Mouse (Mus musculus): Measurements from ENCODE around the gene Ptgs2. TPM values are rescaled to one million over a fixed set of nuclear protein-coding genes. Genes with fewer than 3 reads are reported as not detected.

Gene Ptgs2
- polyA plus RNA-seq (2015; fragmentation: Nextera tagmentation; extraction: Ambion mirVana): 0.35 and 0.71 TPM in 2 replicates

DNA sequence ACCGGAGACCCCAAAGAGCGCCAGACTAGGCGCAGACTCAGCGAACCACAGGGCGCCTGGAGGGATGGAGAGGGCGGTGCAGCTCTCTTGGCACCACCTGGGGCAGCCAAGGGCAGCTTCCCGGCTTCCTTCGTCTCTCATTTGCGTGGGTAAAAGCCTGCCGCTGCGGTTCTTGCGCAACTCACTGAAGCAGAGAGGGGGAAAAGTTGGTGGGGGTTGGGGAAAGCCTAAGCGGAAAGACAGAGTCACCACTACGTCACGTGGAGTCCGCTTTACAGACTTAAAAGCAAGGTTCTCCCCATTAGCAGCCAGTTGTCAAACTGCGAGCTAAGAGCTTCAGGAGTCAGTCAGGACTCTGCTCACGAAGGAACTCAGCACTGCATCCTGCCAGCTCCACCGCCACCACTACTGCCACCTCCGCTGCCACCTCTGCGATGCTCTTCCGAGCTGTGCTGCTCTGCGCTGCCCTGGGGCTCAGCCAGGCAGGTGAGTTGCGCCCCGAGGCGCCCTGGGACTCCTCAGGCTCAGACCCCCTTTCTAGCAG lies at the start of gene Ptgs2:
Gene Ptgs2, plus strand, starts transcription at position 242 of the 544 bp plus-strand sequence.
- Histone ChIP-seq H3K4me3 (replicated peaks) (peak within 1 kb of the TSS; percentile 45), H3K27me3 (no peaks in the 10 kb centered on the region), H3K4me2 (replicated peaks) (peak within 1 kb of the TSS; percentile 83), H3K4me1 (peaks cover 8% of the 10 kb centered on the region; the same call in 1 of the 2 replicates), H3K9ac (peak within 1 kb of the TSS; percentile 18; the same call in 1 of the 2 replicates), H3K27ac (replicated peaks) (0 out of 2 replicates have a peak within 1 kb of the TSS, but pooled peaks have one; percentile 6), H3K36me3 (no peaks in the 10 kb centered on the region), H3K9me3 (replicated peaks) (no peaks in the 10 kb centered on the region)
- ATAC-seq (ENCODE audit: insufficient number of reproducible peaks, low FRiP score, low TSS enrichment, low read depth): peak; percentile 84
- WGBS: under 1% methylated on average over 26 of the region's 26 CpGs

DNA sequence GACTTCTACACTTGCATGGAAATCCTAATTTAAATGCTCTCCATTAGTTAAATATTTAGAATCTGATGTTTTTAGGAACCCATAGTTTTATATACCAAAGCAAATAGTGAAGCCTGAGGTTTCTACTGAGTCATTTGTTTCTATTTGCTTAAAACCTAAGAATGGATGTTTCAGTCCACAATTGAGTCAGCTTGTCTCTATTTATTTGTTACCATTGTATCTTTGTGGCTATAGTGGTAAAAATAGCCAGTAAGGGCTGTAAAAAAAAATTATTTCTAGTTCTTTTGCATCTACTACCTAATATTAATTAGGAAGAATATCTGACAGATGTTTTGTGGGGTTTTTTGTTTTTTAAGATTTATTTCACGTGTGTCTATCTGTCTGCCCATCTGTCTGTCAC lies 49.6 kb upstream of the Ptgs2 start:
- ATAC-seq (ENCODE audit: insufficient number of reproducible peaks, low FRiP score, low TSS enrichment, low read depth): no peak
- Histone ChIP-seq H3K36me3 (no peaks in the 10 kb centered on the region), H3K4me3 (replicated peaks) (no peak overlapping the region), H3K27me3 (no peaks in the 10 kb centered on the region), H3K4me2 (replicated peaks) (no peak overlapping the region), H3K9me3 (replicated peaks) (no peaks in the 10 kb centered on the region), H3K4me1 (no peaks in the 10 kb centered on the region), H3K27ac (replicated peaks) (no peak overlapping the region), H3K9ac (no peak overlapping the region)
- 73% methylated on average over 1 of the region's 1 CpGs for WGBS

DNA sequence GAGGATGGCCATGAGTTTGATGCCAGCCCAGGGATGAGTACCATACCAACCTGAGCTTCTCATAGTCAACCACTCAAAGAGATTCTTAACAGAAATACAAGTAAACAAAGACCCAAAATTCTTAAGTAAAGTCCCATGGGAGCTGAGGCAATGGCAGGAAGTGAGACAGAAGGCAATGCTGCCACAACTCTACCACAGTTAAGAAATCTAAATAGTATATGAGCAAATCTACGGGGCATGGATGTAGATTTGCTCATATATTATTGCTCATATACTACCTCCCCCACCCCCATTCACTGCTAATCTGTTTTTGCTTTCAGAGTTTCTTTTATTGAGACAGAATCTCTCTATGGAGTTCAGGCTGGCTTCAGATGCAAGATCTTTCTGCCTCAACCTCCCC lies 34.1 kb upstream of the Ptgs2 start:
- Histone ChIP-seq H3K4me2 (replicated peaks) (no peak overlapping the region), H3K27ac (replicated peaks) (no peak overlapping the region), H3K9me3 (replicated peaks) (no peaks in the 10 kb centered on the region), H3K4me1 (no peaks in the 10 kb centered on the region), H3K27me3 (no peaks in the 10 kb centered on the region), H3K4me3 (replicated peaks) (no peak overlapping the region), H3K9ac (no peak overlapping the region), H3K36me3 (no peaks in the 10 kb centered on the region)
- WGBS: 88% methylated on average over 1 of the region's 1 CpGs
- no peak for ATAC-seq (ENCODE audit: insufficient number of reproducible peaks, low FRiP score, low TSS enrichment, low read depth)

DNA sequence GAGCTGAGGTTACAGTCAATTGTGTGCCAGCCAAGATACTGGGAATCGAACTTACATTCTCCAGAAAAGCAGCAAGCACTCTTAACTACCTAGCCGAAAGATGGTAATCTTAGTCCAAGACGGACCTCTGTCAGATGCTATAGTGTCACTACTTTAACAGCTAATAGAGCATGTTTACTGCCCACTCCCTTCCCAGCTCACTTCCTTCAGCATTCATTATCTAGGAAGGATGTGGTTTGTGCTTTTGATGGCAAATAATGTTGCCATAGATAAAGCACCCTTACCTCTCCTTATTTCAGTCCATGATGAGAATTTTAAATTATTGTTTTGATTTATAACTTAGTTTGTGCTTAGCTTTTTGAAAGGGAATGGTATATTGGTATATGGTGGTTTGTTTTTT lies 27.0 kb upstream of the Ptgs2 start:
- no peaks in the 10 kb centered on the region for H3K4me1 ChIP-seq
- 79% methylated on average over 3 of the region's 3 CpGs for WGBS
- no peak overlapping the region for H3K9ac ChIP-seq
- H3K9me3 ChIP-seq (replicated peaks): no peaks in the 10 kb centered on the region
- H3K27ac ChIP-seq (replicated peaks): no peak overlapping the region
- ATAC-seq (ENCODE audit: insufficient number of reproducible peaks, low FRiP score, low TSS enrichment, low read depth): no peak
- no peak overlapping the region for H3K4me2 ChIP-seq (replicated peaks)
- H3K4me3 ChIP-seq (replicated peaks): no peak overlapping the region
- no peaks in the 10 kb centered on the region for H3K27me3 ChIP-seq
- no peaks in the 10 kb centered on the region for H3K36me3 ChIP-seq

DNA sequence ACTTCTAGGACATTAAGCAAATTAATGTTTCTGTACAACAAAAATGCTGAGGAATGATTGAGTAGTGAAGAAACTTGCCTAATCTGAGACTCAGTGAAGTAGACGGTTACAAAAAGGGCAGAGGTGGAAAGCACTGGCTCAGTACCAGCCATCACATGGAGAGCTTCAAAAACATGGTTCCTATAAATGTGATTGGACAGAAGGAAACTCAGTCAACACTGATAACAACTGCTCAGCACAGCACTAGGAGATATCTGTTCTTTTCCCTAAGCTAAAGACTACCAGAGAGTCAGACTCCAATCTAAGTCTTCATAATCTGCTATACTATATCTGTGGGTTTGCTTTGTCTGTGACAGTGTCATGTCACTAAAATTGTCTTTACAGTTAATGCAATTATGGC lies 25.2 kb upstream of the Ptgs2 start:
- ATAC-seq (ENCODE audit: insufficient number of reproducible peaks, low FRiP score, low TSS enrichment, low read depth): no peak
- no peaks in the 10 kb centered on the region for H3K36me3 ChIP-seq
- no peak overlapping the region for H3K9ac ChIP-seq
- no peaks in the 10 kb centered on the region for H3K4me1 ChIP-seq
- no peaks in the 10 kb centered on the region for H3K9me3 ChIP-seq (replicated peaks)
- no peak overlapping the region for H3K4me2 ChIP-seq (replicated peaks)
- 79% methylated on average over 1 of the region's 1 CpGs for whole genome bisulfite sequencing
- H3K4me3 ChIP-seq (replicated peaks): no peak overlapping the region
- H3K27ac ChIP-seq (replicated peaks): no peak overlapping the region
- no peaks in the 10 kb centered on the region for H3K27me3 ChIP-seq

DNA sequence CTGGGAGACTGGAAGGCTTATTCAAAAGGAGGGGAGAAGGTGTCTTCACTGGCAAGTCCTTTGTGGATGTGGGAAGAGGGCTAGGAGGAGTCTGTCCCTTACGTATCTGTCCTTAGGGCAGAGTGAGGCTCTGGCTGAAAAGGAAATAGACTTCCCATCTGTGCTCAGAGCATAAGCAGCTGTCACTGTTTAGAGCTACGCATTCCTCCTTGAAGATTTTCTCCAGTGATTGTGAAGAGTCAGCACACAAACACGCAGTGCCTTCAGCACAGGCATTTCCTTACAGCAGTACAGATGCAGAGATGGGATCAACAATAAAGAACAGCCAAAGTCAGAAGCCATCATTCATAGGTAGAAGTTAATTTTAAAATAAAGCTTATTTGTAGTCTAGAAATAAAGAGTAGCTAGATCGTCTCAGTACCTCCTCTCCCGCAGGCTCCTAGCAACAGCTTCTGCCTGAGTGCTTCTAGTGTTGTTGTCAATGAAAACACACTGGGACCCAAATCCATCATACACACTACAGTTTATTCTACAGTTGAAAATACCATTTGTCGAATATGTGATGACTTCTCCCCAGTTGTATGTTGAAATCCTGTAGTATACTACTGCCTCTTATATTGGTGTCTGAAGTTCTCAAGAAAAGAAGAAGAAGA lies 10.7 kb upstream of the Ptgs2 start:
- Histone ChIP-seq H3K9ac (no peak overlapping the region), H3K4me1 (no peaks in the 10 kb centered on the region; the same call in 1 of the 2 replicates), H3K27me3 (no peaks in the 10 kb centered on the region), H3K4me3 (replicated peaks) (no peak overlapping the region), H3K36me3 (no peaks in the 10 kb centered on the region), H3K4me2 (replicated peaks) (no peak overlapping the region), H3K9me3 (replicated peaks) (no peaks in the 10 kb centered on the region), H3K27ac (replicated peaks) (no peak overlapping the region)
- WGBS: 51% methylated on average over 6 of the region's 6 CpGs
- ATAC-seq (ENCODE audit: insufficient number of reproducible peaks, low FRiP score, low TSS enrichment, low read depth): no peak; the same call in 1 of the 2 replicates

DNA sequence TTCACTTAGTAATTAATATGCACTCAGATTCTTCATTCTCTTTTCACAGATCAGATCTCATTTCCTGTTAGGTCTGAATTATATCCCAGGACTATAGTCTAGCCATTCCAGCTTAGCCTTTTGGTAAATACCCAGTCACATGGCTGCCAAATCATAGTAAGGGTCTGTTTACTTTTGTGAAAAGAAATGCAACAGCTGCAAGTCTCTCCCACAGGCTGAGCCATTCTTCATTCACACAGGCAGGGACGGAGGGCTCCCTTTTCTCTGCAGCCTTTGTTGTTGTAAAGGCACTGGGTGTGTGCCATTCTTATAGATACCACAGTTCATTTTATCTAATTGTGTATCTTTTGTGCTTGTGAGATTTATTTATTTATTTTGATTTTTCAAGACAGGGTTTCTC lies 9.6 kb upstream of the Ptgs2 start:
- no peaks in the 10 kb centered on the region for H3K36me3 ChIP-seq
- ATAC-seq (ENCODE audit: insufficient number of reproducible peaks, low FRiP score, low TSS enrichment, low read depth): no peak
- H3K27ac ChIP-seq (replicated peaks): no peak overlapping the region
- no peaks in the 10 kb centered on the region for H3K27me3 ChIP-seq
- no peak overlapping the region for H3K4me2 ChIP-seq (replicated peaks)
- H3K4me3 ChIP-seq (replicated peaks): no peak overlapping the region
- H3K9ac ChIP-seq: no peak overlapping the region
- H3K4me1 ChIP-seq: no peaks in the 10 kb centered on the region; the same call in 1 of the 2 replicates
- WGBS: 57% methylated on average over 1 of the region's 1 CpGs
- no peaks in the 10 kb centered on the region for H3K9me3 ChIP-seq (replicated peaks)

DNA sequence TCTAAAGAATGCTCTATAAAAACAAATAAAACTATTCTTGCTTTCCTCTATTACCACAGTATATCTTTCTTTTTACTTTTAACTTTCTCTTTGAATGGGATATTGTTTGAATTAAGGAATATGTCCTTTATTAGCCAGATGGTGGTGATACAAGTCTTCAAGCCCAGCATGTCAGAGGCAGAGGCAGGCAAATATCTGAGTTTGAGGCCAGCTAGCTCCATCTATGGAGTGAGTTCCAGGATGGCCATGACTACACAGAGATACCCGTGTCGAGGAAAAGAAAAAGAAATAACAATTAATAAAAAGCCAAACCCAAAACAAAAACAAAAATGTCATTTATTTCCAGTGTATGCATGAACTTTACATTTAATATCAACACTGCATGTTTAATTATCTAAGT lies 2.8 kb upstream of the Ptgs2 start:
- H3K9ac ChIP-seq: no peak overlapping the region
- ATAC-seq (ENCODE audit: insufficient number of reproducible peaks, low FRiP score, low TSS enrichment, low read depth): no peak
- no peak overlapping the region for H3K4me2 ChIP-seq (replicated peaks)
- H3K36me3 ChIP-seq: no peaks in the 10 kb centered on the region
- WGBS: 86% methylated on average over 2 of the region's 2 CpGs
- H3K27ac ChIP-seq (replicated peaks): no peak overlapping the region
- no peaks in the 10 kb centered on the region for H3K27me3 ChIP-seq
- peaks cover 8% of the 10 kb centered on the region; the same call in 1 of the 2 replicates for H3K4me1 ChIP-seq
- H3K4me3 ChIP-seq (replicated peaks): no peak overlapping the region
- H3K9me3 ChIP-seq (replicated peaks): no peaks in the 10 kb centered on the region

DNA sequence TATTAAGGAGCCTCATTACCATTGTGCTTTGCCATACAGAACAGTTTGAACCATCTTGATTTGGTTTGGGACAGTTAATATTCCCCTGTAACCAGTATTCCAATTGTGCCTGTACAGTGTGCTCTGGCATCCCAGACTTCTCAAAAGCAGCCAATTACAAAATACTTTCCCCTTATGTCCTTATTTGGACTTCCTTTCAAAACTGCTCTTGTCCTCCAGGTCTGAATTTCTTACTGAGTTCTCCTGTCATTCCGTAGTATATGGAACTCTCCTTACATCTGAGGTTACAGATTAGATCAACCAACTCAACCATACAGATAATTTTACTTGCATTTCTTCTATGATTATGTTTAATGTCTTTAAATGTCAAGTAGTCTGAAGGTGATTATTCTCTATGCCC lies 2.1 kb upstream of the Ptgs2 start:
- Histone ChIP-seq H3K4me2 (replicated peaks) (no peak overlapping the region), H3K36me3 (no peaks in the 10 kb centered on the region), H3K27ac (replicated peaks) (no peak overlapping the region), H3K27me3 (no peaks in the 10 kb centered on the region), H3K4me3 (replicated peaks) (no peak overlapping the region), H3K9ac (no peak overlapping the region), H3K9me3 (replicated peaks) (no peaks in the 10 kb centered on the region), H3K4me1 (peaks cover 8% of the 10 kb centered on the region; the same call in 1 of the 2 replicates)
- no peak for ATAC-seq (ENCODE audit: insufficient number of reproducible peaks, low FRiP score, low TSS enrichment, low read depth)
- 44% methylated on average over 1 of the region's 1 CpGs for WGBS

DNA sequence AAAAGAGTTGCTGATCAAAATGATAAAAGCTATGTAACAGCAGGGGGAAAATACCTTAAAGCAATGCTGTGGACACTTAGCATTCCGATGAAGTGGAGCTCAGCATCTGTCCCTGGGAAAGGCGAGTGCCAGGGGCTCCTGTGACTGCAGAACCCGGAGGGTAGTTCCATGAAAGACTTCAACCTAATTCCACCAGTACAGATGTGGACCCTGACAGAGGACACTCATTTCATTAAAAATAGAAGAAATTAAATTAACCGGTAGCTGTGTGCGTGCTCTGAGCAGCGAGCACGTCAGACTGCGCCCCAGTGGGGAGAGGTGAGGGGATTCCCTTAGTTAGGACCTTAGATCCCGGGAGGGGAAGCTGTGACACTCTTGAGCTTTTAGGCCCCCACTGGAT lies 457 bp upstream of the Ptgs2 start:
- no peak for ATAC-seq (ENCODE audit: insufficient number of reproducible peaks, low FRiP score, low TSS enrichment, low read depth)
- 1% methylated on average over 9 of the region's 9 CpGs for WGBS
- no peaks in the 10 kb centered on the region for H3K36me3 ChIP-seq
- H3K4me1 ChIP-seq: peaks cover 8% of the 10 kb centered on the region; the same call in 1 of the 2 replicates
- H3K4me3 ChIP-seq (replicated peaks): peak overlapping the region; percentile 45
- 0 out of 2 replicates have a peak overlapping the region, but pooled peaks have one; percentile 6 for H3K27ac ChIP-seq (replicated peaks)
- peak overlapping the region; percentile 83 for H3K4me2 ChIP-seq (replicated peaks)
- H3K27me3 ChIP-seq: no peaks in the 10 kb centered on the region
- H3K9ac ChIP-seq: peak overlapping the region; percentile 18; the same call in 1 of the 2 replicates
- H3K9me3 ChIP-seq (replicated peaks): no peaks in the 10 kb centered on the region

DNA sequence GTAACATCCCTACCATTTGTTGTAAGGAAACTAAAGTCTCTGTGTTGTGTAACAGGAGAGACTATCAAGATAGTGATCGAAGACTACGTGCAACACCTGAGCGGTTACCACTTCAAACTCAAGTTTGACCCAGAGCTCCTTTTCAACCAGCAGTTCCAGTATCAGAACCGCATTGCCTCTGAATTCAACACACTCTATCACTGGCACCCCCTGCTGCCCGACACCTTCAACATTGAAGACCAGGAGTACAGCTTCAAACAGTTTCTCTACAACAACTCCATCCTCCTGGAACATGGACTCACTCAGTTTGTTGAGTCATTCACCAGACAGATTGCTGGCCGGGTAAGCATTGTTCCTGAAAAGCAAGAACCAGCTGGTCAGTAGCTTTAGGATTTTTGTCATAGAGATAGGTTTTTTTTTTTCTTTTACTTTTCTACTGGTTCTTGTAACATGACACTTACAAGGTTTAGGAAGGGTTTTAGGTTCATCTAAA lies 4.4 kb downstream of the Ptgs2 start:
- Histone ChIP-seq H3K27ac (replicated peaks) (no peak overlapping the region), H3K27me3 (no peaks in the 10 kb centered on the region), H3K4me2 (replicated peaks) (no peak overlapping the region), H3K9ac (no peak overlapping the region), H3K4me1 (peaks cover 7% of the 10 kb centered on the region; the same call in 1 of the 2 replicates), H3K4me3 (replicated peaks) (no peak overlapping the region), H3K9me3 (replicated peaks) (no peaks in the 10 kb centered on the region), H3K36me3 (no peaks in the 10 kb centered on the region)
- 88% methylated on average over 6 of the region's 6 CpGs for whole genome bisulfite sequencing
- ATAC-seq (ENCODE audit: insufficient number of reproducible peaks, low FRiP score, low TSS enrichment, low read depth): no peak
